Mouse (Mus musculus) limb, embryonic 10.5 days (tissue): ENCODE results near the gene A730049H05Rik. TPM values are rescaled to one million over a fixed set of nuclear protein-coding genes. Genes with fewer than 3 reads are reported as not detected.

Experiments used
- DNase-seq: peaks from one replicate; pipeline ENCODE4 v3.0.0-alpha.2; 2017; ENCODE audit warnings: low spot score
- H3K27ac ChIP-seq: fragments of 300-500 bp; sonication (generic); 2 replicates; pipeline ENCODE4 v1.5.1; 2016; ENCODE audit warnings: mild to moderate bottlenecking
- H3K27me3 ChIP-seq: fragments of 300-500 bp; sonication (generic); 2 replicates; pipeline ENCODE4 v1.6.1; 2016; ENCODE audit warnings: low read depth, mild to moderate bottlenecking; ENCODE audit not compliant: poor library complexity, severe bottlenecking
- H3K36me3 ChIP-seq: fragments of 300-500 bp; sonication (generic); 2 replicates; pipeline ENCODE4 v1.6.1; 2016; ENCODE audit warnings: mild to moderate bottlenecking, moderate library complexity
- H3K4me1 ChIP-seq: fragments of 300-500 bp; sonication (generic); 2 replicates; pipeline ENCODE4 v1.6.1; 2016
- H3K4me3 ChIP-seq: fragments of 300-500 bp; sonication (generic); 2 replicates; pipeline ENCODE4 v1.5.1; 2016; ENCODE audit warnings: mild to moderate bottlenecking, moderate library complexity
- H3K9me3 ChIP-seq: fragments of 300-500 bp; sonication (generic); replicated peaks from 2 replicates; pipeline ENCODE4 v1.6.1; 2016; ENCODE audit warnings: mild to moderate bottlenecking
- WGBS: fragments of 180-500 bp; shearing (Covaris S2); methylation state at CpG from one replicate; pipeline ENCODE4 v1.1.7; 2016; 5-methylcytosine and 5-hydroxymethylcytosine counted together
- polyA plus RNA-seq: library from polyadenylated mRNA; unstranded; fragments of >200 nt; fragmentation: Nextera tagmentation; extraction: Ambion mirVana; gene quantifications from 2 replicates; pipeline ENCODE4 v1.2.1, GENCODE M21; 2016

The A730049H05Rik gene
- polyA plus RNA-seq, 1 experiment from 2014 or later, result 0.39 TPM

DNA sequence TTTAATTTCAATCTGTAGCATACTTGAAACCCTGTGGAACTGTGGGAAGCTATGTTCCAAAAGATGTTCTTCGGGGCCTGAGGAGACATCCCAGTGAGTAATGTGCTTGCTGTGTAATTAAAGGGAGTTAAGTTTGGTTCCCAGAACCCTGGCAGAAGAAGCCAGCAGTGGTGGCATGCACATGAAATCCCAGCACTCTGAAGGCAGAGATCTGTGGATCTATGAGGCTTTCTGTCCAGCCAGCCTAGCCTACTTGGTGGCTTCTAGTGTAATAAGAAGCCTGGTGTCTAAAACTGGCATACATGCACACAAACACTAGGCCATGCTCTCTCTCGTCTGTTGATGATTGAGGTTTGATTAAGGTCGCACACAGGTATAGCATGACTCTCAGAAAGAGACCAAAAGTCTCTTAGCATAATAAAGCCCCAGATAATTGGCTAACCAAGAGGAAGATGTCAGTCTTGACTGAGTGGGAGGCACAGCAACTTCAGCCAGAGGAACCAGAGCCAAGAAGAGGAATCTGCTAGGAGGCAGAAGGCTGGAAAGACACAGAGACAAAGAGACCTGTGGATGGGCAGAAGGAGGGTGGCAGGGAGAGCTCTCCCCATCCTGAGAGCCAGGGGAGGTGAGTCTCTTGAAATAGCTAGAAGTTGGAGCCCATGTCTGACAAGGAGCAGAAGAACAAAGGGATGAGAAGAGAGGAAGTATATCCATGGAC lies 11.9 kb upstream of the A730049H05Rik start:
- Histone ChIP-seq H3K27ac (no peak overlapping the region), H3K36me3 (no peaks in the 10 kb centered on the region; the same call in 1 of the 2 replicates), H3K9me3 (no peaks in the 10 kb centered on the region), H3K4me3 (no peak overlapping the region), H3K27me3 (no peaks in the 10 kb centered on the region), H3K4me1 (peaks cover 7% of the 10 kb centered on the region; the same call in 1 of the 2 replicates)
- WGBS, result 86% methylated on average over 3 of the region's 3 CpGs
- DNase-seq, result no peak

DNA sequence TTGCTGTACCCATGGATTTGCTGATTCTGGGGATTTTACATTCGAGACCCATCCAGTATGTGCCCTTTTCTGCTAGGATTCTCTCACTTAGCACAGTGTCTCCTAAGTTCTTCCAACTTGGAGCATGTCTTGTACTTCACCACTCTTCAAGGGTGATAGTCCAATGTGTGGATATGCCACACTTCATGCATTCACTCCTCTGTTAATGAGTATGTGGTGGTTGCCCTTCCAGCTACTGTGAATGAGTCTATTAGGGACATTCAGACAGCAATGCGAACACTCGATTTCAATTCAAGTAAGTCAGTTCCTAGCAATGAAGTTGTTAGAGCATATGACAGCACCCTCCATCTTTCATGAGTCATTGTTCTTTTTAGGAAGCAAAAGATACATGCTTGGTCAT lies 6.5 kb upstream of the A730049H05Rik start:
- no peaks in the 10 kb centered on the region for H3K9me3 ChIP-seq
- H3K4me3 ChIP-seq, result no peak overlapping the region
- H3K27ac ChIP-seq, result no peak overlapping the region
- H3K4me1 ChIP-seq, result no peaks in the 10 kb centered on the region
- no peak for DNase-seq
- WGBS, result 93% methylated on average over 3 of the region's 3 CpGs
- H3K36me3 ChIP-seq, result no peaks in the 10 kb centered on the region
- no peaks in the 10 kb centered on the region for H3K27me3 ChIP-seq

DNA sequence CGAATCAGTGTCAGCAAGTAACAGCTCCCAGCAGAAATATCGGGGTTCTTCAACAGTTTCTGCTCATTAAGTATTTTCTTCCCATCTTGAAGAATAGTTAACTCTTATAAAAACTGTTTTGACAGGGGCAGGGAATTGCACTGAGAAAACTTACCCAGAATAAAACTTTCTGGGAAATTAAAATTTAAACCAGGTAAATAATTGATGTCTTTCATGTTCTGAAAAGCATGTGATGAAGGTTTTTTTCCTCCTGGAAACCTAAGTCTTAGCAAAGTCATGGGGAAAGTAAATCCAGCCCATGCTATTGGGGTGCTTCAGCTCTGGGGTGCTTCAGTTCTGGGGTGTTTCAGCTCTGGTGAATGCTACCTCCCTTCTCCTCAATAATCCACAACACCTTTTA lies 5.7 kb upstream of the A730049H05Rik start:
- H3K27ac ChIP-seq, result no peak overlapping the region
- no peaks in the 10 kb centered on the region for H3K27me3 ChIP-seq
- no peak for DNase-seq
- H3K36me3 ChIP-seq, result no peaks in the 10 kb centered on the region
- WGBS, result 95% methylated on average over 2 of the region's 2 CpGs
- no peaks in the 10 kb centered on the region for H3K9me3 ChIP-seq
- H3K4me3 ChIP-seq, result no peak overlapping the region
- no peaks in the 10 kb centered on the region for H3K4me1 ChIP-seq

DNA sequence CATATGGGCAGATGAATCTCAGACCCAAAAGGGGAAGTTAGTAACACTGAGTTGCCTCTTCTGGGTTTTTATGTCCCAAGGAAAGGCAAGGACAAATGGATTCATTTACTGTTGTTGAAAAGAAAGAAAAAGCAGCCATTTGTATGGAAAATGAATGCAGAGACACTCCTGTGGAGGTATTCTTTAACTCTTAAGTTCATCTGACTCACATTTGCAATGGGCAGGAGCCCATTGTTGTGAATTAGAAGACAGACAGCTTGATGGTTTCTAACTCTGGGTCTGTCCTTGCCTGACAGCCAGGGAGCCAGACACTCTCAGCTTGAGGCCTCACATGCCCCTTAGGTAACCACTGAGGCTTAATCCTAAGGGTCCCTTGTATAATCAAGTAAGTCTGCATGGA lies 4.7 kb upstream of the A730049H05Rik start:
- Histone ChIP-seq H3K27ac (no peak overlapping the region), H3K27me3 (no peaks in the 10 kb centered on the region), H3K4me1 (peaks cover 7% of the 10 kb centered on the region), H3K36me3 (no peaks in the 10 kb centered on the region), H3K4me3 (no peak overlapping the region), H3K9me3 (no peaks in the 10 kb centered on the region)
- DNase-seq, result no peak

DNA sequence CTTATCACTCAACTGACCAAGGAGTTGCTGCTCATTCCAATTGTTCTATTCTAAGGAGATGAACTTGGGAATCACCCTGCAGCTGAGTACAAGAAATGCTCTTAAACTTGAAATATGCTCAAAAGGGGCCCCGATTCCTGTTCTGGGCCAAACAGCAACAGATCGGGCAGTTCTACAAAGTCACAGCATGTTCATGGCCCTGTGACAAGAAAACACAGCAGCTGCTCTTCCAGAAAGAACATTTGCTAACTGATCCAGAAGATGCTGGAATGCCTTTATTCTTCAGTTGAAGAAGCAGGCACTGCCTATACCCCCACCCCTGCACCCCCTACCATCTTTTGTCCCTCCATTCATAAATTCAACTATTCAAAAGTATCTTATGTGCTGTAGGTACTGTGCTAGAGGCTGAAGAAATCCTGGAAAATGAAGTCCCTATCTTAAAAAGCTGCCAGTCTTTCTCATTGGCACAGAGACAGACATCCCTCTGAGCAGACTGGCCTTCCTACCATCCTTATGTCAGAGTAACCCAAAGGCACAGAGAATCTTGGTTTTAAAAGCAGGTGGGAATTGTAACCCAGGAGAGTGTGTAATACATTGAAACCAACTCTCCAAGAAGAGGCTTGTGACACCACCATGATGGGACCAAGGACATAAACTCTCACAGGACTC lies 3.4 kb upstream of the A730049H05Rik start:
- no peak overlapping the region for H3K4me3 ChIP-seq
- no peaks in the 10 kb centered on the region for H3K27me3 ChIP-seq
- H3K36me3 ChIP-seq, result no peaks in the 10 kb centered on the region
- no peak for DNase-seq
- peaks cover 10% of the 10 kb centered on the region for H3K4me1 ChIP-seq
- no peaks in the 10 kb centered on the region for H3K9me3 ChIP-seq
- H3K27ac ChIP-seq, result no peak overlapping the region
- WGBS, result 91% methylated on average over 2 of the region's 2 CpGs

DNA sequence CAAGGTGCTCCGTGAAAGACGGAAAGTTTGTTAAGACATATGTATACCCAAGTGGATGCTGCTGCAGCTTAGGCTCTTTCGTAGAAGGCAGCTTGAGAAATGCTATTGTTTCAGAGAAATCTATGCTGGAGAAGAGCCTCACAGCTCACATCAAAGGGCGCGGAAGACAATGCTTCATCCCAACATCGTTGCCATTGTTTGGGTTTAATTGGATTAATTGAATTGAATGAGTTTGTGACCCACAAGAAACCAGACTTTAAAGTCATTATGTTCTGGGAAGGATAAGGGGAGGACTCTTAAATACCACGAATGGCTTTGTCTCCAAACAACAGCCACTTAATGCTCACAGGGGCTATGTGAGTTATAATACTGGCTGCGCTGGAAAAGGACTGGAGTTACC lies 1.4 kb downstream of the A730049H05Rik start:
- 72% methylated on average over 8 of the region's 8 CpGs for WGBS
- Histone ChIP-seq H3K4me3 (no peak overlapping the region), H3K27me3 (no peaks in the 10 kb centered on the region), H3K4me1 (peaks cover 10% of the 10 kb centered on the region), H3K27ac (no peak overlapping the region), H3K9me3 (no peaks in the 10 kb centered on the region), H3K36me3 (no peaks in the 10 kb centered on the region)
- no peak for DNase-seq

DNA sequence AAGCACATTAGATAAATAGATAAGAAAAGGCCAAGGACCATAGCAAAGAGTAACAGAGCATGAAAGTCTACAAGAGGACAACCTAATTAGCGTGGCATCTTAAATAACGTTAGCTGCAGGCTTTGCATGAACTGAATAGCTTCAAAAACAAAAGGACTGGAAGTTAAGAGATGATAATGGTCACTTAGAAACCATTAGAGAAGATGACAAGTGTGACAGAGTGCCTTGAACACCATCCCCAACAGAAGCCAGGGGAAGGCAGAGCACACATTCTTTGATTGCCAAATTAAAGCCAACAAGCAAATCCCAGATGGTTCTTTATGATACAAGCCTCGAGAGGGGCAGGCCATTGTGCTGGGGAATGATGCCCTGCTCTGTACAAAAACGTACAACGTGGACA lies 5.3 kb downstream of the A730049H05Rik start:
- H3K4me1 ChIP-seq, result peaks cover 3% of the 10 kb centered on the region
- no peak for DNase-seq
- no peaks in the 10 kb centered on the region for H3K9me3 ChIP-seq
- H3K27me3 ChIP-seq, result no peaks in the 10 kb centered on the region
- WGBS, result 75% methylated on average over 5 of the region's 5 CpGs
- H3K27ac ChIP-seq, result no peak overlapping the region
- no peak overlapping the region for H3K4me3 ChIP-seq
- no peaks in the 10 kb centered on the region for H3K36me3 ChIP-seq

DNA sequence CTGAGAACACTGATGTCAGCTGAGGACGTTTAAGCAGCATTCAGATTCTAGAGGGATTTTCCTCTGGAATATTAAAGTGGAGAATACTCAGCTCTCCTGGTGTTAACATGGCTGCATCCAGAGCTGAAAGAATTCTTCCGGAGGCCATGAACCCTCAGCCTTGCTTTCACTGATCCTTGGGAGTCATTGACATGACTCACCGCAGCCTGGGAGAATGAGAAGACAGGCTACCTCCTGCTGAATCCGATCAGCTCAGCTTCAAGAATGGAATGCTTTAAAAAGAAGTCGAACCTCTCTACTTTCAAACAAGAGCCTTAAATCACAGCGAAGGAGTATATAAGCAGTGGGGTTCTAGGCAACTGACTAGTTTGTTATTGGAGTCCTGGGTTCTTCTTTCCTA lies 5.7 kb downstream of the A730049H05Rik start:
- H3K9me3 ChIP-seq, result no peaks in the 10 kb centered on the region
- no peak for DNase-seq
- H3K4me1 ChIP-seq, result no peaks in the 10 kb centered on the region
- no peak overlapping the region for H3K4me3 ChIP-seq
- no peaks in the 10 kb centered on the region for H3K27me3 ChIP-seq
- no peaks in the 10 kb centered on the region for H3K36me3 ChIP-seq
- H3K27ac ChIP-seq, result no peak overlapping the region
- WGBS, result 83% methylated on average over 6 of the region's 6 CpGs

DNA sequence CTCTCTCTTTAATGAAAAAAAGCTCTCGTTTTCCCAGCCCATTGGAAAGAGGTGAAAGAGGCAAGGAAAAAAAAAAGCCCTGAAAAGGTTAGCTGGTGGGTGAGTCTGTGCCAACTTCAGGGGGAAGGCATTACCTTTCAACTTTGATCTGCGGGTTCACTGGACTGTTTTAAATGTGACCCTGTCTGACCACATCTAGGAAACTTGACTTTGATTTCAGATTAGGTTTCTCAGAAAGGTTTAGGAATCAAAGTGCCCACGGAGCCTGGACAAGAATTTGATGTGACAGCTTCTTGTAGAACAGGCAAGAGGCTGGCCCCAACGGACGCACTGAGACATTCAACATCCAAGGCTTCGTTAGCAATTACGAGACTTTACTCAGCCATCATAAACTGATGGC lies 7.7 kb downstream of the A730049H05Rik start:
- no peaks in the 10 kb centered on the region for H3K27me3 ChIP-seq
- no peak overlapping the region for H3K4me3 ChIP-seq
- DNase-seq, result no peak
- H3K27ac ChIP-seq, result no peak overlapping the region
- WGBS, result 50% methylated on average over 7 of the region's 7 CpGs
- H3K4me1 ChIP-seq, result no peaks in the 10 kb centered on the region
- H3K36me3 ChIP-seq, result no peaks in the 10 kb centered on the region
- no peaks in the 10 kb centered on the region for H3K9me3 ChIP-seq

DNA sequence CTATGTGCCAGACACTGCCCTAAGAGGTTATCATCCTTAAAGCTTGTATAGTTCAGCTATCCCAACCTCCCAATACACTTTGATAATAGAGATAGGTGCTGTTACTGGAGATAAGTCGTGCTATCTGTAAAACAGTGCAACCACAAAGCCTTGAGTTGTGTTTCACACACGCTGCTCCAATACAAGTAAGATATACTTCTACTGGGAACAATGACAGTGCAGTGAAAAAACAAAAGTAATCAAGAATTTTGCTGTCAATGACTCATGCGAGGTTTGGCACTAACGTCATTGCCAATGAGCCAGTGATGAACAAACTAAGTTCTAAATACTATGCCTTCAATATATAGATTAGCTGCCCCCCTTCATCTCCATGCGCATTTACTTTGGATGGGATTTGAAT lies 10.3 kb downstream of the A730049H05Rik start:
- H3K27me3 ChIP-seq, result no peaks in the 10 kb centered on the region
- no peaks in the 10 kb centered on the region for H3K9me3 ChIP-seq
- H3K4me1 ChIP-seq, result 0 out of 2 replicates have a peak, but pooled peaks cover 2% of the 10 kb centered on the region
- H3K36me3 ChIP-seq, result no peaks in the 10 kb centered on the region
- no peak overlapping the region for H3K27ac ChIP-seq
- DNase-seq, result no peak
- WGBS, result 91% methylated on average over 5 of the region's 5 CpGs
- H3K4me3 ChIP-seq, result no peak overlapping the region

DNA sequence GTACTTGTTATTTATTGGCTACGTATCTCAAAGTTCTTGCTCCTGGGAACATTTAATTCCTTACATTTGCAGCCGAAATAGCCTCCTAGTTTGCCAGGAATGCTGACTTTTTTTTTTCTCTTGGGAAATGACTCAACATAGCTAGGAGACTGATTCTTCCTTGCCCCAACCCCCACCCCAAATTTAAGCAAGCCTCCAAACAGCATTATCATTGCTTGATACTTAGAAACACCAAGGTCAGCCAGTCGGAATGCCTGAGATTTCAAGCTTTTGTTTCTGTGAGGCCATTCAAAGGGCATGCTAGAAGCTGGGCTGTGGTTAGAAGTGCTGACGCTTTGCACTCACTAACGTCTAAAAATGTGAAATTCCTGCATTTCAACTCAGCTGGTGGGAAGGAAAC lies 11.1 kb downstream of the A730049H05Rik start:
- H3K27me3 ChIP-seq, result no peaks in the 10 kb centered on the region
- H3K4me1 ChIP-seq, result 0 out of 2 replicates have a peak, but pooled peaks cover 2% of the 10 kb centered on the region
- H3K9me3 ChIP-seq, result no peaks in the 10 kb centered on the region
- no peaks in the 10 kb centered on the region for H3K36me3 ChIP-seq
- 73% methylated on average over 5 of the region's 5 CpGs for WGBS
- H3K27ac ChIP-seq, result no peak overlapping the region
- H3K4me3 ChIP-seq, result no peak overlapping the region
- DNase-seq, result no peak

DNA sequence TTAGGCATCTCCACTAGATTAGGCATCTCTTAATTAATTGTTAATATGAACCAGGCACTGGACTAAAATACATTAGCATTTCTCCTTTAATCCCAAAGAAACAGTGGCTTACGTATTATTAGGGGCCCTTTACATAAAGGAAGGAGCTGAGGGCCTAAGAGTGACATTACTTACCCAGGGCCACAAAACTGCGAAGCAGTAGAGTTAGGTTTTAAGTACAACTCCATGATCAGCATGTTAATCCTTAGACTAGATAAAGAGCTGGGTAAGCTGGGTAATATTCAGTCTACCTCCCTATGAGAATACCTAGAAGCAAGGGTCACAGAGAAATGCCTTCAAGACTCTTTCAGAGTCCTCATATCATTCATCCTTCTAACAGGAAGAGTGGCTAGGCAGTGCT lies 12.9 kb downstream of the A730049H05Rik start:
- H3K36me3 ChIP-seq, result no peaks in the 10 kb centered on the region
- no peaks in the 10 kb centered on the region for H3K9me3 ChIP-seq
- H3K4me1 ChIP-seq, result 0 out of 2 replicates have a peak, but pooled peaks cover 2% of the 10 kb centered on the region
- no peaks in the 10 kb centered on the region for H3K27me3 ChIP-seq
- no peak overlapping the region for H3K4me3 ChIP-seq
- H3K27ac ChIP-seq, result no peak overlapping the region
- 94% methylated on average over 2 of the region's 2 CpGs for WGBS
- DNase-seq, result no peak

DNA sequence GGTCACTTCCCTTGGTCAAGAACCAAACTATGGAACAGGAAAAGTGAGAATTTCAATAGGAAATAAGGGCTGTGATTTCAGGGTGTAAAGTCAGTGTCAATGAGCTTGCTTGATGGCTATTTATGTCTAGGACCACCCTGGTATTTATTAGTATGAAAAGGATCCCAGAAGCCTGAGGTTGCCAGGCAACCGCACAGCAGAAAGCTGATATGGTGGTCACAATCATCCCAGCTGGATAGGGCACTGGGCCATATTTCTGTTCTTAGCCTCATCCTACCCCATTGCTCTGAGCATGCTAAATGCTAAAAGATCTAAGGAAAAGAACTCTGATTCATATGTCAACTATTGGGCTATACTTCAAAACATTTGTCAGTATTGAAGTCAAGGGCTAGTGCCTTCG lies 14.8 kb downstream of the A730049H05Rik start:
- H3K27me3 ChIP-seq, result no peaks in the 10 kb centered on the region
- no peaks in the 10 kb centered on the region for H3K36me3 ChIP-seq
- no peak overlapping the region for H3K4me3 ChIP-seq
- no peak overlapping the region for H3K27ac ChIP-seq
- WGBS, result 92% methylated on average over 2 of the region's 2 CpGs
- no peaks in the 10 kb centered on the region for H3K9me3 ChIP-seq
- H3K4me1 ChIP-seq, result 0 out of 2 replicates have a peak, but pooled peaks cover 2% of the 10 kb centered on the region
- DNase-seq, result no peak
